Mouse (Mus musculus) ES-E14 (cell line): ENCODE results near the gene Lmx1b. TPM values are rescaled to one million over a fixed set of nuclear protein-coding genes. Genes with fewer than 3 reads are reported as not detected.
A peak's percentile ranks its signal among the peaks of the same experiment; 100 is the strongest.

ENCODE experiments used
- DNase-seq: peaks from one replicate; pipeline ENCODE4 v3.0.0-alpha.2; 2013; ENCODE audit warnings: low read depth, low spot score
- H3K27ac ChIP-seq: 2 replicates; pipeline ENCODE4 v1.5.1; 2012; ENCODE audit warnings: low read depth, mild to moderate bottlenecking, low read length, moderate library complexity, mixed read lengths; ENCODE audit not compliant: poor library complexity, insufficient read depth, severe bottlenecking
- H3K36me3 ChIP-seq: 2 replicates; pipeline ENCODE4 v1.6.1; 2012; ENCODE audit warnings: mild to moderate bottlenecking, low read length, moderate library complexity, mixed read lengths; ENCODE audit not compliant: control insufficient read depth, poor library complexity, insufficient read depth, severe bottlenecking
- H3K4me1 ChIP-seq, 2 experiments: fragments of 150-350 bp in 1 of 2; sonication (generic) in 1 of 2; 2 replicates each; pipeline ENCODE4 v1.6.1; 2012; ENCODE audit warnings: low read length in 2 of 2, mild to moderate bottlenecking in 1 of 2, mixed read lengths in 1 of 2; ENCODE audit not compliant: control insufficient read depth in 2 of 2, insufficient read depth in 2 of 2, poor library complexity in 1 of 2
- H3K4me3 ChIP-seq, 2 experiments: fragments of 150-350 bp in 1 of 2; sonication (generic) in 1 of 2; 2 replicates each; pipeline ENCODE4 v1.5.1; 2012; ENCODE audit warnings: low read length in 2 of 2, low read depth in 1 of 2, mild to moderate bottlenecking in 1 of 2, mixed read lengths in 1 of 2; ENCODE audit not compliant: insufficient read depth in 1 of 2, poor library complexity in 1 of 2, severe bottlenecking in 1 of 2
- H3K9ac ChIP-seq: 2 replicates; pipeline ENCODE4 v1.6.1; 2012; ENCODE audit warnings: low read depth, mild to moderate bottlenecking, low read length, mixed read lengths; ENCODE audit not compliant: poor library complexity, insufficient read depth, severe bottlenecking
- H3K9me3 ChIP-seq: fragments of 150-350 bp; sonication (generic); 2 replicates; pipeline ENCODE4 v1.6.1; 2012; ENCODE audit warnings: low read depth, mild to moderate bottlenecking, low read length; ENCODE audit not compliant: control insufficient read depth, insufficient read depth
- CHD2 ChIP-seq: IDR thresholded peaks from 2 replicates; pipeline ENCODE4 v1.6.1; 2014; ENCODE audit warnings: mild to moderate bottlenecking, low read depth, low read length, inconsistent platforms
- HCFC1 ChIP-seq: IDR thresholded peaks from 2 replicates; pipeline ENCODE4 v1.6.1; 2012; ENCODE audit warnings: low read length, inconsistent platforms, borderline replicate concordance; ENCODE audit not compliant: insufficient read depth
- MAFK ChIP-seq: IDR thresholded peaks from 2 replicates; pipeline ENCODE4 v1.6.1; 2014; ENCODE audit warnings: mild to moderate bottlenecking, low read depth, low read length, inconsistent platforms; ENCODE audit not compliant: insufficient read depth
- ZC3H11A ChIP-seq: IDR thresholded peaks from 2 replicates; pipeline ENCODE4 v1.6.1; 2012; ENCODE audit warnings: low read depth, mild to moderate bottlenecking, inconsistent platforms, low read length, borderline replicate concordance
- ZNF384 ChIP-seq: IDR thresholded peaks from 2 replicates; pipeline ENCODE4 v1.6.1; 2012; ENCODE audit warnings: low read depth, low read length, inconsistent platforms
- in situ Hi-C, 2 experiments: fragments of 600-800 bp; cut with MboI; formaldehyde crosslinking; loops; one replicate each; pipeline ENCODE4 v1.15.1; 2025; ENCODE audit warnings: low sequenced_read_pairs in 2 of 2, inconsistent platforms in 1 of 2; ENCODE audit not compliant: unreplicated experiment in 2 of 2
- total RNA-seq: library from RNA; depleted of rRNA; stranded (reverse); fragments of 300-350 nt; gene quantifications from 2 replicates; pipeline ENCODE4 v1.2.3, GENCODE M21; 2012

The Lmx1b gene
- total RNA-seq, 1 experiment = 0.67 TPM

- Histone ChIP-seq H3K36me3 (no peaks in the 10 kb centered on the region), H3K4me3 (no peak overlapping the region), H3K9me3 (no peaks in the 10 kb centered on the region), H3K27ac (no peak overlapping the region), H3K4me1 (peaks cover 0 to 7% of the 10 kb centered on the region in 2 experiments; a peak in 2 of 4 replicates), H3K9ac (no peak overlapping the region)
- no peak for DNase-seq
- TF ChIP-seq ZNF384 (no peak), ZC3H11A (no peak), CHD2 (no peak), HCFC1 (no peak), MAFK (no peak)
- in situ Hi-C loops = loop anchor here in 1 of 2 experiments (25.0 kb wide), 1 partner anchor 1989 kb away; the partner anchor contains the start of gene Prdm12
Measured at GRCm38 (mm10) chr2:33626262-33627057, 13.9 kb downstream of the Lmx1b start.

- Histone ChIP-seq H3K9me3 (no peaks in the 10 kb centered on the region), H3K27ac (no peak overlapping the region), H3K9ac (no peak overlapping the region), H3K4me1 (peaks cover 0 to 4% of the 10 kb centered on the region in 2 experiments; a peak in 1 of 4 replicates), H3K36me3 (no peaks in the 10 kb centered on the region), H3K4me3 (no peak overlapping the region)
- DNase-seq = no peak
- no peak for TF ChIP-seq ZC3H11A
- TF ChIP-seq MAFK = no peak
- no peak for TF ChIP-seq ZNF384
- in situ Hi-C loops = no loop called here
Measured at GRCm38 (mm10) chr2:33617670-33618069, 22.6 kb downstream of the Lmx1b start.

- DNase-seq = no peak
- Histone ChIP-seq H3K27ac (no peak overlapping the region), H3K9me3 (no peaks in the 10 kb centered on the region), H3K4me1 (peaks cover 0 to 4% of the 10 kb centered on the region in 2 experiments; a peak in 1 of 4 replicates), H3K36me3 (no peaks in the 10 kb centered on the region), H3K9ac (peak overlapping the region; percentile 11; the same call in 1 of the 2 replicates), H3K4me3 (peak overlapping the region; percentile 28 to 49)
- in situ Hi-C loops = no loop called here
- TF ChIP-seq HCFC1 (no peak), MAFK (no peak), CHD2 (no peak), ZNF384 (no peak), ZC3H11A (no peak)
Measured at GRCm38 (mm10) chr2:33616411-33616843, 23.9 kb downstream of the Lmx1b start.

GRCm38 (mm10) chr2:33615843-33616344 lies 24.4 kb downstream of the Lmx1b start:
- H3K4me1 ChIP-seq = peaks cover 0 to 4% of the 10 kb centered on the region in 2 experiments; a peak in 1 of 4 replicates
- in situ Hi-C loops = no loop called here
- TF ChIP-seq MAFK (no peak), ZNF384 (no peak), ZC3H11A (no peak), CHD2 (no peak), HCFC1 (no peak)
- peak overlapping the region; percentile 28 to 49 for H3K4me3 ChIP-seq
- no peak for DNase-seq
- no peak overlapping the region for H3K27ac ChIP-seq
- no peaks in the 10 kb centered on the region for H3K9me3 ChIP-seq
- H3K9ac ChIP-seq = no peak overlapping the region
- no peaks in the 10 kb centered on the region for H3K36me3 ChIP-seq
